Mouse (Mus musculus): ENCODE results near the gene Tekt4. TPM values are rescaled to one million over a fixed set of nuclear protein-coding genes. Genes with fewer than 3 reads are reported as not detected.

Tekt4 gene
- total RNA-seq, 1 experiment from 2014 or later: not detected

DNA sequence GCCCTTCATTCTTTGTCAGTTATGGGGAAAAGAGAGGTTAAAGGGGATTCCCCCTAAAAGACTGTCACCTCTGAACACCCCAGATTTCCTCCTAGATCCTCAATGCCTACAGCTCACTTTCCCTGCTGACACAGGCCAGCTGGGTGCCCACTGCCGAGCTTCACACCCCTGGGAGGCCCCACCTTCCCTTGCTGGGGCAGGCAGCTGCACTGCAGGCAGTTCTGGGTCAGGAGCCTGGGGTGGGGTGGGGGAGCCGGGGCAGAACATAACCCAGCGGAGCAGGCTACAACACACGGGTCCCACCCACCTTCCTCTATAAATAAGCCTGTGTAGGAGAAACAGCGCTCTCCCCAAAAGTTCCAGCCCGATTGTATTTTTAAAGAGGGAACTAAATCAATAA, 24.5 kb upstream of the Tekt4 start:
- ATAC-seq (replicated peaks; ENCODE audit: insufficient number of reproducible peaks, low FRiP score, low TSS enrichment, poor library complexity, severe bottlenecking): no peak

GRCm38 (mm10) chr17:25430534-25430933, 23.9 kb upstream of the Tekt4 start:
- no peak for ATAC-seq (replicated peaks; ENCODE audit: insufficient number of reproducible peaks, low FRiP score, low TSS enrichment, poor library complexity, severe bottlenecking)

- ATAC-seq (replicated peaks; ENCODE audit: insufficient number of reproducible peaks, low FRiP score, low TSS enrichment, poor library complexity, severe bottlenecking): no peak
Measured at GRCm38 (mm10) chr17:25432433-25433181, 21.8 kb upstream of the Tekt4 start.

- ATAC-seq (replicated peaks; ENCODE audit: insufficient number of reproducible peaks, low FRiP score, low TSS enrichment, poor library complexity, severe bottlenecking): no peak
Measured at GRCm38 (mm10) chr17:25433223-25433616, 21.2 kb upstream of the Tekt4 start.

DNA sequence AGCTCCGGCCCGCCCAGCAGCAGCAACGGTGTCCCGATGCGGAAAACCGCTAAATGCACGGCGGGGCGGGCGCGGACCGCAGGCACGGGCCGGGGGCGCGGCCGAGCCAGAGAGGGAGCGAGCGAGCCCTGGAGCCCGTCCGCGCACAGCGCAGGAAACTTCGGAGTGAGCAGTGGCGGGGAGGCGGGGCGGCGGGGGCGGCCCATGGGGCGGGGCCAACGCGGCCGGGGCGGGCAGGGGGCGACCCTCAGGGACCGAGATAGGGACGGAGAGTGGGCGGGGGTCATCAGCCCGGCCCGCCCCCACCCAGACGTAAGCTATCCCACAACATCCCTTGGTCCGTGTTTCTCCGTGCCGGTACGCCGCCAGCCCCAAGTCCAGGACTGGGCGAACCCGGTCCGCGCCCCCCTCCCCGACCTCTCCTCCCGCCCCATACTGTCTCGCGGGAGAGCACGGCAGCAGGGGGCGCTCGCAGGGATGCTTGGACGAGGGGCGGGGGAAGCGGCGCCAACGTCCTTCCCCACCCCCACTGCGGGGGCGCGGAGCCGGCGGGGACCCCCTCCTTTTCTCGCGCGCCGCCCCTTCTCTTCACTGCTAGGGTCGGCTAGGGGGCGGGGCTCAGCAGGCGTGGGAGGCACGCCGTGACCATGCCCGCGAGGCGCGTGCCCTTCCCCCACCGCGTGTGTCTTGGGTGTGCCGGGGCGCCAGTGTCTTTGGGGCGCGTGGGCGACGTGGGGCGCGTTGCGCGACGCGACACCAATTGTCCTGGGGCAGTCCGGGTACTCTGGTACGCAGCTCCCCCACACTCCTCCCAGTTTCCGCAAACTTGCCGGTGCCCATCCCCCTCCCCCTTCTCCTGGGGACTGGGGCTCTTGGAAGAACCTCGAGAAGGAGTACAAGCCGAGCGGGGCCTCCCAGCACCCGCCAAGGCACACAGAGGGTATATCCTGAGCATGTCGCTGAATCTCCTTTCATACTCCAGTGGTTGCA, 20.5 kb upstream of the Tekt4 start, which contains the start of gene Cacna1h:
TSS of gene Cacna1h (minus strand) at position 167 of the 990 bp plus-strand sequence.
- ATAC-seq (replicated peaks; ENCODE audit: insufficient number of reproducible peaks, low FRiP score, low TSS enrichment, poor library complexity, severe bottlenecking): no peak

GRCm38 (mm10) chr17:25441417-25441816, 13.0 kb upstream of the Tekt4 start:
- ATAC-seq (replicated peaks; ENCODE audit: insufficient number of reproducible peaks, low FRiP score, low TSS enrichment, poor library complexity, severe bottlenecking): no peak

DNA sequence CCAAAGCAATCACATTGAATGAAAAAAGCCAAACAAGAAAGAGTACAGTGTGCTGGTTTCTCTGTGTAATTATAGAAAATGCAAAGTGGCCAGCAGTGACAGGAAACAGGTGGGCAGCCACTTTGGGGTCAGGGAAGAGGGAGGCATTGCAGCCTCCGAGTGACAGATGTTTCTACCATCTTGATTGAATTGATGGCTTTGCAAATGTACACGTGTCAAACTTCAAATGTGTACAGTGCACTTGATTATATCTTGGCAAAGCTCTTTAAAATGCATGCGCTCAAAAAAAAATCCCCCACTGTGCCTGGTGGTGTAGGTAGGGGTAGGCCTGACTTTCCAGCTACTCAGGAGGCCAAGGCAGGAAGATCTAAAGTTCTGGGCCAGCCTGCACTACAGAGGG, 11.5 kb upstream of the Tekt4 start:
- ATAC-seq (replicated peaks; ENCODE audit: insufficient number of reproducible peaks, low FRiP score, low TSS enrichment, poor library complexity, severe bottlenecking): no peak

DNA sequence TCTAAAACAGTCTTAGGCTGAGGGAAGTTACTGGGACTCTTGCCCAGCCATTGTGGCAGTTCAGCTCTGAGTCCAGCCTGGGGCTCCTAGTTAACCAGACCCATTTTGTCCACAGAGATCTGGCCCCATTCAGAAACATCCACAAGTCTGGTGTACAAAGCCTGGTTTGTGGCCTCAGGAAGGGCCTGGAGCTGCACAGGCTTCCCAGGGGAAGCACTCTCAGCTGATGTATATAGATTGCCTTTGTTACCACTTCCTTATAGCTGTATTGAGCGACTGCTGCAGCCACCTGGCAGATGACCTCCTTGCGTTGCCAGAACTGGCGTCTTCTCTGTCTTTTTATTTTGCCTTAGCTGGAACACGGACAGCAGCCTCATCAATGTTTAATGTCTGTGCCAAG, 9.3 kb upstream of the Tekt4 start:
- no peak for ATAC-seq (replicated peaks; ENCODE audit: insufficient number of reproducible peaks, low FRiP score, low TSS enrichment, poor library complexity, severe bottlenecking)

- no peak for ATAC-seq (replicated peaks; ENCODE audit: insufficient number of reproducible peaks, low FRiP score, low TSS enrichment, poor library complexity, severe bottlenecking)
Measured at GRCm38 (mm10) chr17:25445841-25446240, 8.6 kb upstream of the Tekt4 start.

DNA sequence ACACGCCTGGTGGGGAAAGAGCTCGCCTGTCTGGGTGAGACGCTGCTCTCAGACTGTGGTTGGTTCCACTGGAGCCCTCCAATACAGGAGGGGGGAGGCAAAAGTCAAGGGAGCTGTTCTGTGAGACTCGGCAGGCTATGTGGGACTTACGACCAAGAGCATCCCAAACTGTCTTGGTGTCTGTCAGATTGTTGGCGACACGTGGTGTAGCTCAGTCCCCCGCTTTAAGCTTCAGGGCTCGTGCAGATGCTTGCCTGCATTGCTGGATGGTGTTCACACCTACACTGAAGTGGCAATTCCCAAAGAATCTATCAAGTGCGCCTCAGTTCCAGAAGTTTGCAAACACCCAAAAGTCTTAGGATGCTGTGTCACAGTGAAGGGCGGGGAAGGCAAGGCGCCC, 6.5 kb upstream of the Tekt4 start:
- ATAC-seq (replicated peaks; ENCODE audit: insufficient number of reproducible peaks, low FRiP score, low TSS enrichment, poor library complexity, severe bottlenecking): no peak

DNA sequence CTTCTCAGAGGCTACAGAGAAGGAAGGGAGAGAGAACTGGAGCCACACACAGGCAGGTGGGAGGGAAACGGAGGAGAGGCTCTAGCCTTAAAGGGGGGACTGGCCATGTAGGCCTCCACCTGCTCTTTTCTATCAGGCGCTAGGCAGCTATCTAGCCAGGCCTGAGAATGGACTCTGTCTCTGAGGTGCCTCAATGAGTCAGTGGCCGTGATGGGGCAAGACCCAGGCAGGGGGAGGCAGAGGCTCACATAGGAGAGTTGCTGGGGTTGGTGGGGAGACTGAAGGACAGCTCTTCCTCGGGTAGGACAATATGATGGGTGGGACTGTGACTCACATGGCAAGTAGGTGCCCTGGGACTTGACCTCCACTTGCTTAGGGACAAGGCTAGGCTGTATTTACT, 4.1 kb upstream of the Tekt4 start:
- ATAC-seq (replicated peaks; ENCODE audit: insufficient number of reproducible peaks, low FRiP score, low TSS enrichment, poor library complexity, severe bottlenecking): no peak

DNA sequence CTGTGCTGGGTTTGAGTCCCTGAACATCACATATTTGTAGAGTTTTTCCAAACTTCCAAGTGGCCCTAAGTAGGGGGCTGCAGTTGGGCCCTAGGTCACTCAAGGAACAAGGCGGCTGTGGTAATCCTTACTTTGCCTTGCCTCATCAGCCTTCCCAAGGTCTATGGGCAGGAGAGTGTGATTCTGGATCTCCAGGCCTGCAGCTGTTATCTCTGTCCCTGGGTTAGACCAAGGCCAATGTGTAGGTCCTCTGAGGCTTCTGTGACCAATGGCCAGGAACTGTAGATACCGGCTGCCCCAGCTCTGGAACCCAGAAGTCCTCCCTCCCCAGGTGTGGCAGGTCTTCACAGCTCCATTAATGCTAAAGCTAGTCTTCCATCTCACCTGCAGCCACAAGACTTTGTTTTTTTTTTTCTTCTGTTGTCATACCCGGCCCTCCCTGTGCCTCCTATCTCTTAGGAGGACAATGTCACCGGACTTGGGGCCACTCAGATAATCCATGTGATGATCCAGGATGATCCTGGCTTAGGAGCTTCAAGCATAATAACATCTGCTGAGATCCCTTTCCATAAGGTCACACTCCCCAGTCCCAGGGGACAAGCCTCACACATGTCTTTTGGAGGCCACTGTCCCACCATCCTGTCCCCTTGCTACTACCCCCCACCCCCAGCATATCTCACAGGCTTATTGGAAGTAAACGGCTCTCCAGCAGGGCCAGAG, 2.0 kb upstream of the Tekt4 start:
- no peak for ATAC-seq (replicated peaks; ENCODE audit: insufficient number of reproducible peaks, low FRiP score, low TSS enrichment, poor library complexity, severe bottlenecking)

GRCm38 (mm10) chr17:25456540-25456939, 2.1 kb downstream of the Tekt4 start:
- ATAC-seq (replicated peaks; ENCODE audit: insufficient number of reproducible peaks, low FRiP score, low TSS enrichment, poor library complexity, severe bottlenecking): no peak

- no peak for ATAC-seq (replicated peaks; ENCODE audit: insufficient number of reproducible peaks, low FRiP score, low TSS enrichment, poor library complexity, severe bottlenecking)
Measured at GRCm38 (mm10) chr17:25462236-25462875, 7.9 kb downstream of the Tekt4 start.

DNA sequence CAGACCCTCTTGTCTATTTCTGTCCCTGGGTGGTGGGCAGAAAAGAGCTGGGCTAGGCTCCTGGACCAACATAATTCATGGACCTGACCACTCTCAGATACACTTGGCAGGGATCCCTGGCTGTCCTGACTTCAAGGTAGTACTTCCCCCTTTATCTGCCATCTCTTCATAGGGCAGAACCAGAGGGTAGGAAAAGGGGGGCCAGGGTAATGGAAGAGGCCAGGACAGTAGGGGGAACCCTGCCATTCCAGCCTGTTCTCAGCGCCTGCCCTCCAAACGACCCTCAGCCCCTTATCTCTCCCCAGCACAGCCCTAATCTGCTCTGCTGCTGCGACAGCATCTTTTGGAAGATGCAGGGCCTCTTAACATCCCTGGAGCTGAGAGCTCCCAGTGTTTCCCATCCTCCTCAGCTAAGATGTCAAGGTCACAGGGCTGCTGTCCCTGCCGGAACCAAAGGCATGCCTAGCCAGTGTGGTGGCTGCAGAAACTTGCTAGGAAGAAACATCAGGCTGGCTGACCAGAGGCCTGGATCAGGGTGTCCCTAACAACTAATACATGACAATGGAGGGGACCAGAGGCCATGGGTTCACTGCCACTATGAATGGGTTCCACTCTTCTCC, 9.0 kb downstream of the Tekt4 start:
- ATAC-seq (replicated peaks; ENCODE audit: insufficient number of reproducible peaks, low FRiP score, low TSS enrichment, poor library complexity, severe bottlenecking): no peak

- no peak for ATAC-seq (replicated peaks; ENCODE audit: insufficient number of reproducible peaks, low FRiP score, low TSS enrichment, poor library complexity, severe bottlenecking)
Measured at GRCm38 (mm10) chr17:25464091-25464490, 9.7 kb downstream of the Tekt4 start.

DNA sequence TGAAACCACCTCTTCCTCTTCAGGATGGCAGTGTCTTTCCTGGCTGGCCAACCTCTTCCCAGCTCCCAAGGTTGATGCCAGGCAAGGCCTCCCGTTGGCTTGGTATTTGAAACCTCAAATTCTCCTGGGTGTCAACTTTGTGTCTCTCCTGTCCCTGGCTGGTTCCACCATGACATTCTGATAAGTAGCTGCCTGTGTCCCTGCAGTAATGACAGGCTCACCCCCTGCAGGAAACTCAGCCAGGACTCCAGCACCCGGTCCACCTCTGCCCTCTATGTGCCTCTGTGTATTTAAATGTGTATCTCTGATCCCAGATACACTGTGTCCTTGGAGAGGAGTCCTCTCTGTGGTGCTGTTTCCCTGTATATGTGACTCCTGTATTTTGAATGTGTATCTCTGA, 11.8 kb downstream of the Tekt4 start:
- ATAC-seq (replicated peaks; ENCODE audit: insufficient number of reproducible peaks, low FRiP score, low TSS enrichment, poor library complexity, severe bottlenecking): no peak

GRCm38 (mm10) chr17:25467781-25468180, 13.4 kb downstream of the Tekt4 start:
- ATAC-seq (replicated peaks; ENCODE audit: insufficient number of reproducible peaks, low FRiP score, low TSS enrichment, poor library complexity, severe bottlenecking): no peak
